Mouse (Mus musculus): Measurements from ENCODE around the gene Gpc6. TPM values are rescaled to one million over a fixed set of nuclear protein-coding genes. Genes with fewer than 3 reads are reported as not detected.

Gene Gpc6
- total RNA-seq, 2 experiments from 2014 or later = 12.4 to 14.7 TPM

- no peak for DNase-seq
Measured at GRCm38 (mm10) chr14:116947939-116948591, 22.9 kb downstream of the Gpc6 start.

- DNase-seq = no peak
Measured at GRCm38 (mm10) chr14:116957154-116957553, 32.0 kb downstream of the Gpc6 start.

DNA sequence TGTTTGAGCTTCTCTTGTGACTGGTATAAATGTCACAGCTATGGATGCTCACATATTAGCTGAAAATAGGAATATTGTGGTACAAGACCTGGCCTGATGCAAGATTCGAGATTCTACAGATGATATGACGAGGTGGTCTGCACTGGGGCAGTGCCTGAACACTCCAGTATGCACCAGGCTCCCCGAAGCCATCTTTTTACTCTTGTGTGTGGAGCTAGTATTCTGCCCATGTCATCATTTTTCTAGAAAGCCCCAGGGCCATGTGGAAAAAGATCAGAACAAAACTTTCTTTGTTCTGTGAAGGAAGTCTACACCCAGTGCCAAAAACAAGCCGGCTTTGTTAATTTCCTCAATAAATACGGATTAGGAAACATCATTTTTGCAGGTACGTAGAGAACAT is 39.7 kb downstream of the Gpc6 start:
- DNase-seq = no peak

DNA sequence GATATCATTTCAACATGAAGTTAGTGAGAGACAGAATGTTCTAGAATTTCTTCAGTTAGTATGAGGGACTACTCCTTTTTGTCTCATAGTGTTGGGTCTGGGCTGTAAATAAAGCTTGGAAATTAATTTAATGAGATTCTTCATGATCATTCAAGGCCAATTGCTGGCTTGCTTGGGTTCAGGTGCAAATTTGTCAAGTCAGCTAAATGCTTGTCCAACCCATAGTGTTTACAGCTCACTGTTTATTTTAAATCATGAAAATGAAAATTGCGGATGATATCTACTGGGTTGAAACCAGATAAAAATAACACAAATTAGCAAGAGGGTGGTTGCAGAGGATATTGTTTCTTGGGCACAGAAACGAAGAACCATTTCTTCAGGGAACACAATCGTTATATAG is 49.6 kb downstream of the Gpc6 start:
- DNase-seq = no peak

GRCm38 (mm10) chr14:116975224-116975623 is 50.1 kb downstream of the Gpc6 start:
- peak in 1 of 2 experiments; percentile 0 for DNase-seq

- DNase-seq = no peak
Measured at GRCm38 (mm10) chr14:116977259-116977658, 52.1 kb downstream of the Gpc6 start.

- DNase-seq = no peak
Measured at GRCm38 (mm10) chr14:116979714-116980382, 54.7 kb downstream of the Gpc6 start.

DNA sequence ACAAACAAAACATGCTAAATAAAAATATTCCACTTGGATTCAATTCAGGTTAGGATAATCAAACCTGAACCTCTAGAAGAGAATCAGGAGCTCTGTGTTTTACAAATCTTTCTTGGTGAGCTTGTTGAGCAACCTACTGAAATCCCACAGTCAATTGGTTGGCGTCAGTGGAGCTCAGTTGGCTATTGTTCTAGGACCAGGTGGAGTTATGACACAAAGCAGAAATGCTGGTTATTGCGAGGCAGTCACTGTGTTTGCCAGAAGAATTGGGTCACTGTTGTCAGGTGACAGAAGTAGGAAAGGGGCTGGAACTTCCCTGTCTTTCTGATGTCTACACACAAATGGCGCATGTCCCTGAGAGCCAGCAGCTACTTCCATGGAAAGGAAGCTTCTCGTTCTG is 56.6 kb downstream of the Gpc6 start:
- no peak for DNase-seq

DNA sequence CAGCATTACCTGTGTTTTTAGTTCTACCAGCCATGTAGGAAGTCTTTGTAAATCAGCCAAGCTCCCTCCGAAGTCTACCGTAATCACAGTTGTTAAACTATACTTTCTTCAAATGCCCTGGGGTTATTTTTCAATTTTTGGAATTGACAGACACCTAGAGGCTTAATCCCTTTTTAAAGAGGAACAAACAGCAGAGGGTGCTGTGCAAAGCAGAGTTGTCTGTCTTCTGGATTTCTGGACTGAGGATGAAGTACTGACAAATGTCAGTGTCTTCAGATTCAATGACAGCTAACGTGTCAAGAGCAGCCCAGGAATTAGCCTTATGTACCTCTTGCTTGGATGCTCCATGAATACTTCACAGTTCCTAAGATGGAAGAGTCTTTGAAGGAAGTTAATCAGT is 62.2 kb downstream of the Gpc6 start:
- DNase-seq = peak in 1 of 2 experiments; percentile 2

- DNase-seq = no peak
Measured at GRCm38 (mm10) chr14:117000376-117000775, 75.3 kb downstream of the Gpc6 start.

GRCm38 (mm10) chr14:117002313-117002712 is 77.2 kb downstream of the Gpc6 start:
- no peak for DNase-seq

DNA sequence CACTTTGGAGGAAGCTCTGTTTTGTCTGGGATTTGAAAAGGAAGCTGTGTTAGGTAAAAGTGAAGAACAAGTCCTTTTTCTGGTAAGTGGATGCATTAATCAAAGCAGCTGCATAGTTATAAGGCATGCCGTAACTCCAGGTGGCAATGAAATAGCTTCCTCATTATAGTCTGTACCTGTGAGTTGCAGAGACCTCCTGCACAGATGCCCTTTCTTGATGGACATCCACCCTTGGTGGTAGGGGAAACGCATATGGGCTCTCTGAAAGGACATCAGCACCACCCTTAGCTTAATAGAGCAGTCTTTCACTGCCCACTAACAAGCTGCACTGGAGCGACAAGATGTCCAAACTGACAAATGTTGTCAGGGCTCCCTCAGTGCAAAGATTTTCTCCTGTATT is 83.7 kb downstream of the Gpc6 start:
- no peak for DNase-seq

DNA sequence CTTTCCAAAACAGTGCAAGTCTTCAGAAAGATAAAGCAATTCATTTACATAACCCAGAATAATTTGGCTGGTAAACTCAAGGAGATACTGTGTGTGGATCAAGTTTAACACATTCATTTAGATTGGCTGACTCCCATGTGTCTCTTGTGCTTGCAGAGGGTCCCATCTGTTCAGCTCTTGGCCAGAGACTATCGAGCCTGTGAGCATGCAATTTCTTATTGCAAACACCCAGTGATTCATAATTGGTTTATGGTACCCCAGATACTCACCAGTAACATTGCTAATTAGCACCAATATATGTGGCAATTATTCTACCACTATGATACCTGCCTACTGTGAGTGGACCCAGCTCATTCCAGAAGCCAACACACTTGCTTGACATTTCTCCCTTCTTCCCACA is 87.9 kb downstream of the Gpc6 start:
- no peak for DNase-seq

DNA sequence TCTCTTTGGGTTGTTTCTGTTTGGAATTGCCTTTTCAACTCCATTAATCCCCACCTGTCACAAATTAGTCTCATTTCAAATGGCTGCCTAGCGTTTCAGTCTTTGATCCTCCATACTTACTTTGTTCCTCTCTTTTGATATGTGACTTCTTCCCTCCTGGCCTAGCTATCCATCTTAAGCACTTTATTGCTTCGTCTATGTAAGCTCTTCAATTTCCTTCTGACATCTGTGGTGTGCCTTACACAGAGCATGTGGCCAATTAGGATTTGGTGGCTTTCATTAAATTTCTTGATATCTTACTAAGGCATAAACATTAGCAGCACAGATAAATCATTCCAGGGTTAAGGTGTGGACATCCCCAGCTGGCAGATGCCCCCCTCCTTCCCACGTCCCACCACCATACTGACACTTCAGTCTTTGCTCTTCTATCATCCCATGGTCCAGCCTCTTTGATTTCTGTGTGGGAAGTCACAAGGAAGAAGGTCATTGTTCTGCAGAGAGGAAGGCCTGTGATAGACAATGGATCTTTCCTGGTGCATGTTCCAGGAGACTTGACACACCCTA is 88.5 kb downstream of the Gpc6 start:
- DNase-seq = no peak

DNA sequence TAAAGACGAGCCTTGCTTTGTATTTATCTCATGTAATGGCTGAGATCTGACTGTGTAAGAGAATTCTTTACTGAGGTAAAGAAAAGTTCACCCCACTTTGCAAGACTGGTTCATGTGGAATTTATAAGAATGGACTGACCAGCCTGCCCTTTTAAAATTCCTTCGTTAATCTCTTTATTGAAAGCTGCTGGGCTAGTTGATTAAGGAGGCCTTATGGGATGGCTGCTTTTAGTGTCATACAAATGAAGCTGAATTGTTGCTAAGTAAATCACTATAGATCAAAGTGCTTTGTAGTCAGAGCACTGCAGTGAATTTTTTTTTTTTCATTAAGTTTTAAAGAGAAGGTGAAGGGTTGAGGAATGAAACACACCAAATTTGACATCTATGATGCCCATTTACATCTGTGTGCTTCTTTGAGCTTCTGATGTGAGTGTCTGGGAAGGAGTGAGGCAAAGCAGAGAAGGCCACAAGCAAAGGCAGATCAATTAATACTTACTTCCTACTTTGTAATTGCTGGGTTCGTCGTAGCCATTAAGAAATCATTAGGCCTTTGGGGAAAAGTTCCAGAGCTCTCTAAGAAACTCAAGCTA is 90.3 kb downstream of the Gpc6 start:
- no peak for DNase-seq

GRCm38 (mm10) chr14:117022180-117022799 is 97.2 kb downstream of the Gpc6 start:
- no peak for DNase-seq

- no peak for DNase-seq
Measured at GRCm38 (mm10) chr14:117034146-117034545, 109.0 kb downstream of the Gpc6 start.

DNA sequence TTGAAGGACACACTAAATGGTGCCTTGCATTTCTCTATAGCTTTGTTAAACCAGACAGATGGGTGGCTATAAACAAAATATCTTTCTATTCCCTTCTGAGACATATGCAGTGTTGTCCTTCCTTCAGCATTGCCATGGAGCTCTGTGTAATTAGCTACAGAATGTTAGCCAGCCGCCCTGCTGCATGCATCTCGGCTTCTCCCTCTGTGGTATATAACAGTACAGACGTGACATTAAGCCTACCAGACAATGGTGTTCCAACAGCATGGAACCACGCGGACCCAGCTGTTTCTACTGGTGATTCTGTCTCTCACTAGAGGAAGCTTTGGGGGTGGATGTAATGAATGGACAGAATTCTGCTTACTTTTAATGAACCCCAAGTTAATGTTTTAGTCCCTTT is 115.9 kb downstream of the Gpc6 start:
- no peak for DNase-seq

DNA sequence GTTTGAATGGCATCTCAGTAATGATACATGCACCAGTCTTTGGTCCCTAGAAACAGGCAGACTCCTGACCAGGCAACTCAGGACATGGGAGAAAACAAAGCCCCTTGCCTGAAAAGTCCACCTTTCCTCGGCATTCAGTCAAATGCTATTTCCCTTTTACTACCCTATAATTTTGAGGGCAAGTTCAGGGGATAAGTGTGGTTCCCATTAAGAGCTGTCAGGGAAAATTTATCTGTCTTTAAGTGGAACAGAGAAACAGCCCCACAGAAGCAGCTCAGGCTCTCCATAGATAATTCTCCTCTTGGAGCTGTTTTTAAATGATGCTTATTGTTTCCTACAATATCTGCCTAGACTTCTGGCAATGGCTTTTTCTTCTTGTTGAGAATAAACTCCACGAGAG is 123.8 kb downstream of the Gpc6 start:
- no peak for DNase-seq

DNA sequence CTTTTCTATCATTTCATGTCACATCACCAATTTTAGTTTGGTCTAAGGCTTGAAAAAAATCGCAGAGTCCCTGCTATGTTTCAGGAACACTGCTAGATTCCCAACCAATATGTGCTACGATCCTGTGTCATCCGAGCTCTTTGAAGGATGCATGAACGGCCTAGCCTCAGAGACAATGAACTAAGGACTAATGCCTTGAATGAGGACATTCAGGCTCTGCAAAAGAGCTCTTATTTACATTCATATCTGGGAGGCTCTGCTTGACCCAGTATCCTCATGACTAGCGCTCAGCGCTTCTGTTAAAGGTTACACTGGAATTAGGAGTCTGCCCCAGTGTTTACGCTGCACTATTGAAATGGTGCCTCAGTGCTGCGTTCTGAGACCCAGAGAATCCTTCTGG is 125.8 kb downstream of the Gpc6 start:
- DNase-seq = no peak

DNA sequence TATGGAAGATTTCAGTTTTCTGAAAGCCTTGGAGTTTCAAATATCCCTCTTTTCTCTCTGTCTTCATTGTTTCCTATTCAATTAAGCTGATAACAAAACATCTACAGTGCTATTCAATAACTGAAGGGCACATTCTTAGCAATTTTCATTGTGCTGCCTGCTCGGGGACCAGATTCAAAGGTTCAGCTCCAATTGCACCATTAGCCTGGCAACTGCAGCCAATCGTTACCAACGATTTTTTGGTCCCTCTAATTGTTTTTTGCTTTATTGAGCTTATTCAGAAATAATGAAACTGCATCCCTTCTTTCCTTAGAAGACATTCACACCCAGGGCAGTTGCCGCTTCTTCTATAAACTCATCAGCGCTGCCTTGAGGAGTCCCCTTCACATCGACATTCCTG is 128.2 kb downstream of the Gpc6 start:
- no peak for DNase-seq

- DNase-seq = no peak
Measured at GRCm38 (mm10) chr14:117055134-117055533, 130.0 kb downstream of the Gpc6 start.

GRCm38 (mm10) chr14:117061078-117061477 is 136.0 kb downstream of the Gpc6 start:
- DNase-seq = no peak
